In the genomic region with DNA sequence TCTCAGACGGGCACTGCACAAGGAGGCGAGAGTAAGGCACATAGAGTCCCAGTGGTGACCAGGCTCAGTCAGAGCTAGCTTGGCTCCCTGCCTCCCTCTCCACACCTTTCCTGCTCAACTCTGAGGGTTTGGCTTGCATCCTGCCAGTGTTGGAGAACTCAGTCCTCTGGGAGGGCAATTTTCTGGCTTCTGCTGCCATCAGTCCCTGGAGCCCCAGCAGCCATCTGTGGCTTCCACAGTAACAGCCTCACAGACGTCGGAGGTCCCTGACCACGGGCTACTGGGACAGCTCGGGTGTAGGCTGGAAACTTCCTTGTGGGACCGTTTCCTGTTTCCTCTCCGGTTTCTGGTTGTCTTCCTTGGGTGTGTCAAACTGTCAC, we compare ENCODE assay signal across 14 mouse cellular contexts. TPM values are rescaled to one million over a fixed set of nuclear protein-coding genes. Genes with fewer than 3 reads are reported as not detected.
A peak's percentile ranks its signal among the peaks of the same experiment; 100 is the strongest.
DNase-seq lines count a peak whose midpoint lies in the region; ATAC-seq and TF ChIP-seq lines count a peak whose summit lies in the region.
"Had no signal": no experiment of that assay in that cellular context is flagged by ENCODE, and none has a peak within 500 bp of the region (broad histone marks: within the 10 kb centered on the region; RNA-seq: fewer than 3 reads in every experiment).

No protein-coding gene starts in this region.

- no peaks in the 10 kb centered on the region for H3K9me3 ChIP-seq in midbrain, postnatal 0 days (ENCODE audit: low read length)
- no peaks in the 10 kb centered on the region for H3K9me3 ChIP-seq in hindbrain, postnatal 0 days (ENCODE audit: low read length)

- intact Hi-C loops in heart, postnatal 36 days (cut with DNase I), result loop anchor here (1.0 kb wide), 1 partner anchor 12 kb away; no protein-coding TSS in a partner anchor

- peak; percentile 11 for DNase-seq in heart, postnatal 4 days
- no peak for DNase-seq in heart, postnatal 36 days
- peak; percentile 35 to 41 for DNase-seq in cerebellum, adult 18-20 months
- DNase-seq in cerebellum, postnatal 36 days, result peak; percentile 21 to 28
- no peak for DNase-seq in midbrain, postnatal 0 days (ENCODE audit: low spot score)
- no peak for DNase-seq in hindbrain, postnatal 0 days (ENCODE audit: low spot score)
- DNase-seq: adrenal gland, postnatal 36 days; heart, adult 2 months; kidney, adult 9 months; lung, postnatal 36 days; thymus, postnatal 36 days had no signal

- H3K36me3 ChIP-seq in small intestine, adult 2 months (ENCODE audit: control insufficient read depth, insufficient read depth, low read length), result peaks cover 32% of the 10 kb centered on the region
- no peaks in the 10 kb centered on the region for H3K36me3 ChIP-seq in midbrain, postnatal 0 days (ENCODE audit: insufficient read depth, low read length)
- no peaks in the 10 kb centered on the region for H3K36me3 ChIP-seq in hindbrain, postnatal 0 days (ENCODE audit: insufficient read depth, low read length)
- H3K36me3 ChIP-seq: neural tube, embryonic 15.5 days had no signal

- H3K27me3 ChIP-seq in small intestine, adult 2 months (ENCODE audit: control insufficient read depth, insufficient read depth, low read length), result no peaks in the 10 kb centered on the region
- H3K27me3 ChIP-seq in midbrain, postnatal 0 days (ENCODE audit: insufficient read depth, low read length), result no peaks in the 10 kb centered on the region
- H3K27me3 ChIP-seq in hindbrain, postnatal 0 days (ENCODE audit: insufficient read depth, low read length), result no peaks in the 10 kb centered on the region; the same call in 1 of the 2 replicates
- H3K27me3 ChIP-seq: neural tube, embryonic 15.5 days had no signal

- no peak for TF ChIP-seq POLR2A in small intestine, adult 2 months (IDR thresholded peaks at IDR 0.05; ENCODE audit: low read depth, low read length)

- H3K4me2 ChIP-seq in midbrain, postnatal 0 days (ENCODE audit: low read depth, low read length, poor library complexity, severe bottlenecking), result no peak overlapping the region
- no peak overlapping the region for H3K4me2 ChIP-seq in hindbrain, postnatal 0 days (ENCODE audit: low read depth, low read length)
- H3K4me2 ChIP-seq: neural tube, embryonic 15.5 days had no signal

- TF ChIP-seq CTCF in small intestine, adult 2 months (IDR thresholded peaks at IDR 0.05; ENCODE audit: extremely low read depth, insufficient read length, insufficient replicate concordance, low read depth, low read length), result no peak
- TF ChIP-seq CTCF in midbrain, postnatal 0 days (IDR thresholded peaks at IDR 0.05), result no peak
- TF ChIP-seq CTCF in hindbrain, postnatal 0 days (IDR thresholded peaks at IDR 0.05; ENCODE audit: low read depth), result no peak

- 13% methylated on average over 8 of the region's 8 CpGs for WGBS in small intestine, adult 2 months
- WGBS in midbrain, postnatal 0 days, result 76% methylated on average over 8 of the region's 8 CpGs
- WGBS in hindbrain, postnatal 0 days, result 64% methylated on average over 8 of the region's 8 CpGs

- no peak overlapping the region; the same call in 1 of the 2 replicates for H3K4me3 ChIP-seq in small intestine, adult 2 months (ENCODE audit: low read depth, low read length)
- H3K4me3 ChIP-seq in midbrain, postnatal 0 days (ENCODE audit: low read depth, low read length), result no peak overlapping the region
- no peak overlapping the region for H3K4me3 ChIP-seq in hindbrain, postnatal 0 days (ENCODE audit: low read length)
- H3K4me3 ChIP-seq: heart, adult 2 months; neural tube, embryonic 15.5 days had no signal

- no peak overlapping the region for H3K9ac ChIP-seq in midbrain, postnatal 0 days (replicated peaks; ENCODE audit: low read length, poor library complexity, severe bottlenecking)
- H3K9ac ChIP-seq in hindbrain, postnatal 0 days (replicated peaks; ENCODE audit: low read length), result no peak overlapping the region
- H3K9ac ChIP-seq: liver, embryonic 14.5 days; neural tube, embryonic 15.5 days had no signal

- peaks cover 38% of the 10 kb centered on the region for H3K4me1 ChIP-seq in small intestine, adult 2 months (ENCODE audit: control insufficient read depth, insufficient read depth, insufficient read length, low read length)
- H3K4me1 ChIP-seq in midbrain, postnatal 0 days (ENCODE audit: insufficient read depth, low read length), result no peaks in the 10 kb centered on the region
- H3K4me1 ChIP-seq in hindbrain, postnatal 0 days (ENCODE audit: insufficient read depth, low read length), result no peaks in the 10 kb centered on the region
- H3K4me1 ChIP-seq: neural tube, embryonic 15.5 days had no signal

- ATAC-seq in midbrain, postnatal 0 days (ENCODE audit: low FRiP score), result no peak
- no peak for ATAC-seq in hindbrain, postnatal 0 days

- peak overlapping the region; percentile 86 for H3K27ac ChIP-seq in small intestine, adult 2 months (ENCODE audit: insufficient read depth, low read depth, low read length)
- no peak overlapping the region for H3K27ac ChIP-seq in midbrain, postnatal 0 days (ENCODE audit: low read depth, low read length)
- no peak overlapping the region for H3K27ac ChIP-seq in hindbrain, postnatal 0 days
- H3K27ac ChIP-seq: heart, adult 2 months; liver, embryonic 14.5 days; neural tube, embryonic 15.5 days had no signal

RNA-seq across cellular contexts. Expression of a gene that starts 16.2 kb away (rescaled TPM):
- total RNA-seq in heart, postnatal 4 days (2021), result under 1 TPM; 0.25 to 0.48 TPM
- total RNA-seq in heart, postnatal 36 days (2021), result under 1 TPM; 0.28 to 0.46 TPM
- polyA plus RNA-seq in small intestine, adult 2 months (2012; rRNA removed), result 104 and 312 TPM in 2 replicates
- total RNA-seq in midbrain, postnatal 0 days (2014; rRNA removed), result 24.4 and 33.2 TPM in 2 replicates
- 7.0 and 7.8 TPM in 2 replicates for polyA plus RNA-seq in midbrain, postnatal 0 days (2015; fragmentation: Nextera tagmentation; extraction: Ambion mirVana)
- 24.5 and 26.7 TPM in 2 replicates for total RNA-seq in hindbrain, postnatal 0 days (2014; rRNA removed)
- polyA plus RNA-seq in hindbrain, postnatal 0 days (2015; fragmentation: Nextera tagmentation; extraction: Ambion mirVana), result 5.9 and 6.2 TPM in 2 replicates

RNA-seq across cellular contexts. Expression of a gene that starts 49.9 kb away (rescaled TPM):
- total RNA-seq in heart, postnatal 4 days (2021), result 1 to 10 TPM in 1 of 2 experiments, under 1 TPM in 1; 0.76 to 1.3 TPM
- total RNA-seq in heart, postnatal 36 days (2021), result 1 to 10 TPM; 3.1 to 4.1 TPM
- 24.9 and 58.2 TPM in 2 replicates for polyA plus RNA-seq in small intestine, adult 2 months (2012; rRNA removed)
- 0.47 and 1.8 TPM in 2 replicates for total RNA-seq in midbrain, postnatal 0 days (2014; rRNA removed)
- polyA plus RNA-seq in midbrain, postnatal 0 days (2015; fragmentation: Nextera tagmentation; extraction: Ambion mirVana), result 0.75 and 1.4 TPM in 2 replicates
- total RNA-seq in hindbrain, postnatal 0 days (2014; rRNA removed), result 1.5 and 3.0 TPM in 2 replicates
- polyA plus RNA-seq in hindbrain, postnatal 0 days (2015; fragmentation: Nextera tagmentation; extraction: Ambion mirVana), result 1.2 and 1.7 TPM in 2 replicates

Comparison
In these comparisons a context has a peak if more than half of its experiments do, and no peak if none do; other contexts are left out.
1. DNase-seq: peak in heart, postnatal 4 days (single experiment), cerebellum, adult 18-20 months (2 of 2) and cerebellum, postnatal 36 days (2 of 2); none in heart, postnatal 36 days (0 of 2), midbrain, postnatal 0 days (single experiment) and hindbrain, postnatal 0 days (single experiment).
2. RNA of a gene that starts 16.2 kb away (total RNA-seq): 24.4 to 33.2 TPM in midbrain, postnatal 0 days and 24.5 to 26.7 TPM in hindbrain, postnatal 0 days; 0.25 to 0.48 TPM in heart, postnatal 4 days and 0.28 to 0.46 TPM in heart, postnatal 36 days; every median in the first group is over 10 times any median in the second.